Mouse (Mus musculus): ENCODE measurements at regions not wholly inside any gene's neighbourhood (a gene's known extent, or its start where the extent isn't known, plus 50 kb on each side); places are given as distances from the start of the nearest gene placed in this dataset.

- Histone ChIP-seq H3K27me3 (ENCODE audit: insufficient read depth, low read length) (no peaks in the 10 kb centered on the region), H3K36me3 (replicated peaks) (no peaks in the 10 kb centered on the region), H3K4me3 (ENCODE audit: low read depth, low read length) (no peak overlapping the region), H3K4me1 (ENCODE audit: insufficient read depth, low read depth, low read length) (no peaks in the 10 kb centered on the region), H3K9me3 (replicated peaks) (no peaks in the 10 kb centered on the region)
- DNase-seq (ENCODE audit: low spot score) (no peak), ATAC-seq (ENCODE audit: extremely low read depth, insufficient number of reproducible peaks, low FRiP score, poor library complexity, severe bottlenecking) (no peak)
- TF ChIP-seq GATA1 (IDR thresholded peaks at IDR 0.05; ENCODE audit: borderline replicate concordance, low read length): no peak
- TF ChIP-seq GATA2 (IDR thresholded peaks at IDR 0.05; ENCODE audit: borderline replicate concordance, low read depth, low read length): no peak
- TF ChIP-seq POLR2AphosphoS5 (IDR thresholded peaks at IDR 0.05; ENCODE audit: insufficient replicate concordance, low read depth, low read length): no peak
- TF ChIP-seq TAL1 (conservative IDR thresholded peaks at IDR 0.05; ENCODE audit: low read depth, low read length): no peak
- no peak for TF ChIP-seq CTCF (IDR thresholded peaks at IDR 0.05; ENCODE audit: low read depth, low read length)
Observed at GRCm38 (mm10) chr4:34336971-34337797, 213.6 kb upstream of the Akirin2 start.

DNA sequence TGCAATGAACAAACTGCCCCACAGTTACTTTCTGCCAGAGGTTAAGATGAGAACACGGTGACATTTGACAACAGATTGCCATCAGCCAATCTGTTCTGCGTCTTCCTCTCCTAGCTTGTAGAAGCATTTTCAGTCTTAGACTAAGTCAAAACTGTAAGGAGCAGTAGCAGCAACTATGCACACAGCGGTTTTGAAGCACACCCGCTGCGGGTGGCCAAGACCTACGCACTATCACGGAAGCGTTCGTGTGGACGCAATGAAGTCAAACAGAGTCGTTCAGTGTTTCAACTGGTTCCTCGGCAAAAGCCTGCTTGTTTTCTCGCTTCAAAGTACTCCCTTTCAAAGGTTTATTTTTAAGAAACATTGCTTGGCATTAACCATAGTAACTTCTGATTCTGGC, 212.9 kb upstream of the Akirin2 start:
- ATAC-seq (ENCODE audit: extremely low read depth, insufficient number of reproducible peaks, low FRiP score, poor library complexity, severe bottlenecking): no peak
- no peak for DNase-seq (ENCODE audit: low spot score)
- H3K4me1 ChIP-seq (ENCODE audit: insufficient read depth, low read depth, low read length): no peaks in the 10 kb centered on the region
- no peaks in the 10 kb centered on the region for H3K36me3 ChIP-seq (replicated peaks)
- no peaks in the 10 kb centered on the region for H3K9me3 ChIP-seq (replicated peaks)
- no peaks in the 10 kb centered on the region for H3K27me3 ChIP-seq (ENCODE audit: insufficient read depth, low read length)
- H3K4me3 ChIP-seq (ENCODE audit: low read depth, low read length): no peak overlapping the region
- TF ChIP-seq GATA2 (IDR thresholded peaks at IDR 0.05; ENCODE audit: borderline replicate concordance, low read depth, low read length) (no peak), TAL1 (conservative IDR thresholded peaks at IDR 0.05; ENCODE audit: low read depth, low read length) (no peak), POLR2AphosphoS5 (IDR thresholded peaks at IDR 0.05; ENCODE audit: insufficient replicate concordance, low read depth, low read length) (no peak)

- H3K4me3 ChIP-seq (ENCODE audit: low read depth, low read length): no peak overlapping the region
- no peak for DNase-seq (ENCODE audit: low spot score)
- H3K36me3 ChIP-seq (replicated peaks): no peaks in the 10 kb centered on the region
- no peak for ATAC-seq (ENCODE audit: extremely low read depth, insufficient number of reproducible peaks, low FRiP score, poor library complexity, severe bottlenecking)
- H3K9me3 ChIP-seq (replicated peaks): no peaks in the 10 kb centered on the region
- TF ChIP-seq CTCF (IDR thresholded peaks at IDR 0.05; ENCODE audit: low read depth, low read length): no peak
- TF ChIP-seq POLR2AphosphoS5 (IDR thresholded peaks at IDR 0.05; ENCODE audit: insufficient replicate concordance, low read depth, low read length): no peak
- TF ChIP-seq TAL1 (conservative IDR thresholded peaks at IDR 0.05; ENCODE audit: low read depth, low read length): no peak
- no peak for TF ChIP-seq GATA1 (IDR thresholded peaks at IDR 0.05; ENCODE audit: borderline replicate concordance, low read length)
- TF ChIP-seq GATA2 (IDR thresholded peaks at IDR 0.05; ENCODE audit: borderline replicate concordance, low read depth, low read length): no peak
- no peaks in the 10 kb centered on the region for H3K4me1 ChIP-seq (ENCODE audit: insufficient read depth, low read depth, low read length)
- H3K27me3 ChIP-seq (ENCODE audit: insufficient read depth, low read length): no peaks in the 10 kb centered on the region
Observed at GRCm38 (mm10) chr4:34340057-34340456, 210.7 kb upstream of the Akirin2 start.

- Histone ChIP-seq H3K4me1 (ENCODE audit: insufficient read depth, low read depth, low read length) (no peaks in the 10 kb centered on the region), H3K36me3 (replicated peaks) (no peaks in the 10 kb centered on the region), H3K9me3 (replicated peaks) (no peaks in the 10 kb centered on the region), H3K4me3 (ENCODE audit: low read depth, low read length) (no peak overlapping the region), H3K27me3 (ENCODE audit: insufficient read depth, low read length) (no peaks in the 10 kb centered on the region)
- no peak for TF ChIP-seq GATA2 (IDR thresholded peaks at IDR 0.05; ENCODE audit: borderline replicate concordance, low read depth, low read length)
- no peak for TF ChIP-seq CTCF (IDR thresholded peaks at IDR 0.05; ENCODE audit: low read depth, low read length)
- no peak for TF ChIP-seq GATA1 (IDR thresholded peaks at IDR 0.05; ENCODE audit: borderline replicate concordance, low read length)
- TF ChIP-seq TAL1 (conservative IDR thresholded peaks at IDR 0.05; ENCODE audit: low read depth, low read length): no peak
- TF ChIP-seq POLR2AphosphoS5 (IDR thresholded peaks at IDR 0.05; ENCODE audit: insufficient replicate concordance, low read depth, low read length): no peak
- ATAC-seq (ENCODE audit: extremely low read depth, insufficient number of reproducible peaks, low FRiP score, poor library complexity, severe bottlenecking) (no peak), DNase-seq (ENCODE audit: low spot score) (no peak)
Observed at GRCm38 (mm10) chr4:34371281-34372032, 179.3 kb upstream of the Akirin2 start.

DNA sequence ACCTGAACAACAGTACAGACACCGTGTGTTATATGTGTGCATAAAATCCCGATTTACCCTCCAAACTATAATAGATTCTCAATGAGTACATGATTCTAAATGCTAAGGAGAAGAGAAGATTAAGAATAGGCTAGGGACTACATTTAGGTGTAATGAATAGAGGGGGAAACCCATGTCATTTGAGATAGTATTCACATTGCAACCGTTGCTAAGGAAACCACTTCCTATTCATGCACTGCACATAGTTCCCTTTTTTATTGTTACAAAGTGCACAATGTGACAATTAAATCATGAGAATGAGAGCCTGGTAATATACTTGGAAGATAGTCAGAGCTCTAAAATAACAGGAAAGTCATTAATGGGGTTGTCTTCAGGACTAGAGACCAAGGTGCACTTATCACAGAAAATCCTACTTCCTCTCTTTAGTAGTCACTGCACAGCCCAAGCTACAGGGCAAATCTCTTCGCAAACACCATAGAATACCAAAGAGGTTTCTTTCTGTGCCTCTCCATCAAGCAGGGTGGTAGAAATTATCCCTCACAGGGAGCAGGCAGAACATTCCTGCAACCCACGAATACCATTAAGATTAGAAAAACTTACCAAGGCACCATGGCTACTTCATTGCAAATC, 164.3 kb upstream of the Akirin2 start:
- TF ChIP-seq GATA2 (IDR thresholded peaks at IDR 0.05; ENCODE audit: borderline replicate concordance, low read depth, low read length) (no peak), TAL1 (conservative IDR thresholded peaks at IDR 0.05; ENCODE audit: low read depth, low read length) (no peak), GATA1 (IDR thresholded peaks at IDR 0.05; ENCODE audit: borderline replicate concordance, low read length) (no peak), POLR2AphosphoS5 (IDR thresholded peaks at IDR 0.05; ENCODE audit: insufficient replicate concordance, low read depth, low read length) (no peak), CTCF (IDR thresholded peaks at IDR 0.05; ENCODE audit: low read depth, low read length) (no peak)
- Histone ChIP-seq H3K36me3 (replicated peaks) (no peaks in the 10 kb centered on the region), H3K27me3 (ENCODE audit: insufficient read depth, low read length) (no peaks in the 10 kb centered on the region), H3K4me1 (ENCODE audit: insufficient read depth, low read depth, low read length) (no peaks in the 10 kb centered on the region), H3K9me3 (replicated peaks) (0 out of 2 replicates have a peak, but pooled peaks cover under 1% of the 10 kb centered on the region), H3K4me3 (ENCODE audit: low read depth, low read length) (no peak overlapping the region)
- no peak for ATAC-seq (ENCODE audit: extremely low read depth, insufficient number of reproducible peaks, low FRiP score, poor library complexity, severe bottlenecking)
- DNase-seq (ENCODE audit: low spot score): no peak

DNA sequence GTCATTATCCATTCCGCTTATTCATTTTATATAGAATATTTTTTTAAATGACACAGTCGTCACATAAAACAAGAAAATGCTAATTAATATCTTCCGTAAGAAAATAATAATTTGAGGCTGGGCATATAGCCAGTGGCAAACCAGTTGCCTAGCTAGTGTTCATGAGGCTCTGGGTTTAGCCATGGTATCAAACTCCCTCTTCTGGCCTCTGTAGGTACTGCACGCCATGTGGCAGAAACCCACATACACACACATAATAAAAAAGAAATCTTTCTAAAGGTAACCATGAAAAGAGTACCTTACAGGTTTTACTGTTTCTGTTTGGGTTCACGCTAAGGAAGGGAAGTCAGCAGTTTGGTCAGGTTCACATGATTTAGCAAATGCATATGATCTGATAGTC, 159.2 kb upstream of the Akirin2 start:
- Histone ChIP-seq H3K4me1 (ENCODE audit: insufficient read depth, low read depth, low read length) (no peaks in the 10 kb centered on the region), H3K9me3 (replicated peaks) (peaks cover 5% of the 10 kb centered on the region; the same call in 1 of the 2 replicates), H3K27me3 (ENCODE audit: insufficient read depth, low read length) (no peaks in the 10 kb centered on the region), H3K36me3 (replicated peaks) (no peaks in the 10 kb centered on the region), H3K4me3 (ENCODE audit: low read depth, low read length) (no peak overlapping the region)
- TF ChIP-seq CTCF (IDR thresholded peaks at IDR 0.05; ENCODE audit: low read depth, low read length) (0 out of 2 replicates have a peak, but pooled peaks have one; percentile 17), GATA1 (IDR thresholded peaks at IDR 0.05; ENCODE audit: borderline replicate concordance, low read length) (no peak), POLR2AphosphoS5 (IDR thresholded peaks at IDR 0.05; ENCODE audit: insufficient replicate concordance, low read depth, low read length) (no peak), TAL1 (conservative IDR thresholded peaks at IDR 0.05; ENCODE audit: low read depth, low read length) (no peak), GATA2 (IDR thresholded peaks at IDR 0.05; ENCODE audit: borderline replicate concordance, low read depth, low read length) (no peak)
- ATAC-seq (ENCODE audit: extremely low read depth, insufficient number of reproducible peaks, low FRiP score, poor library complexity, severe bottlenecking): no peak
- no peak for DNase-seq (ENCODE audit: low spot score)

Measured in G1E (cell line).